Mouse (Mus musculus): ENCODE measurements at regions not wholly inside any gene's neighbourhood (a gene's known extent, or its start where the extent isn't known, plus 50 kb on each side); places are given as distances from the start of the nearest gene placed in this dataset.
A peak's percentile ranks its signal among the peaks of the same experiment; 100 is the strongest.

DNA sequence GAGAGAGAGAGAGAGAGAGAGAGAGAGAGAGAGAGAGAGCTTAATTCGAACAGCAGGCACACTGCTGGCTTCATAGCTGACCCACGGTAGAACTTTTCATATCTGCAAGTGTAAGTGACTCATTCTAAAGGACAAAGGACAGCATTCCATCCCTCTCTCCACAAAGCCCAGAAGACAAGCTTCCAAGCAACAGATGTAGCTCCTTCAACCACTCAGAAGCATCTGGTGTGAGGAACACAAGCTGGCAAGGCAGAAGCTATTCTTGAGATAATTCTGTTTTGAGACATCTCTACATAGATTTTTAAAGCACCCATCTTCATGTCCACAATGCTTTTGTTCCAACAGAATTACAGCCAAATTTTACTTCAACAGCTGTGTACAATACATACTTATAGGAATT, 294.2 kb upstream of the Gria1 start:
- no peak for DNase-seq

DNA sequence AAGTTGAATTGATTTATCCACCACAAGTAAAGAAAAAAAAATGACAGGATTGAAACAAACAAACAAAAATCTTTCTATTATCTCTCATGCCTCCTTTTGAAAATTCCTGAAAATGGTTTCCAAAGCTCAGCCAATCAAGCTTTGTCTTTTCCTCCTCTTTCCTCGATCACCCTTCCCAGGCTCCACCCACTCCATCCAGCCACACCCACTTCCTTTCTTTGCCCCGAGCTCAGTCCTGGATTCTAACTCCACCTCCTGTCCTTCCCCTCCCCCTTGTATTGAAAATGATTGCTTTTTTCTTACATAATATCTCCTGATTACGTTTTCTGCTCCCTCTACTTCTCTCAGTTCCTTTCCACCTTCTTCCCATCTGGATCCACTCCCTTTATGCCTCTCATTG, 286.0 kb upstream of the Gria1 start:
- no peak for DNase-seq

DNA sequence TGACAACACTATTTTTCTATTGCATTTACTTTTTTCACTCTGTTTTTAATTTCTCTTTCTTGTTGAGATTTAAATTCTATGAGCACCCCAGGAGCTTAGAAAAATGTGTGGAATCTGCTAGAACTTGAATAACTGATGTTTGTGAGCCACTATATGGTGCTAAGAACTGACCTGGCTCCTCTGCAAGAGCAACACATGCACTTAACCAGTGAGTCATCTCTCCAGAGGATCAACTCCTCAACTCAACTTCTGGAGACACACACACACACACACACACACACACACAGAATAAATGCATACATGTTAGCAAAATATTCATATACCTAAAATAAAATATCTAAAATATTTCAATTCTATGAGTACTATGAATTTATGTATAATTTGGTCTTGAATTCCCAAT, 285.0 kb upstream of the Gria1 start:
- no peak for DNase-seq

DNA sequence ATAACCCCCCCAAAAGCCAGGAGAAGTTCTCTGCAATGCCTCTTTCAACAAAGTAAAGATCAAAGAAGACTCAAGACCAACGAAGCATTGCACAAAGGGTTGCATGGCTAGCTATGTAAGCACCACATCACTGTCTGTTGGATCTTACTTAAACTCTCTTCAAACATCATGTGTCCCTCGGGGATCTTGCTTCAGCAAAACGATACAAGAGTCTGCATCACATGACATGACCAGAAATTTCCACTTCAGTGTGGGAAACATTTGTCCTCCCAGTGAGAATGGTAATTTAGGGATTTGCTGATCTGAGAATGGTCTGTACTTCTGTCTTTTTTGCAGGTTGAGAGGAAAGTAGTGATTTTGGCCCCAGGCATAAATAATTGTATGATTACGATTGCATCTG, 283.6 kb upstream of the Gria1 start:
- no peak for DNase-seq

DNA sequence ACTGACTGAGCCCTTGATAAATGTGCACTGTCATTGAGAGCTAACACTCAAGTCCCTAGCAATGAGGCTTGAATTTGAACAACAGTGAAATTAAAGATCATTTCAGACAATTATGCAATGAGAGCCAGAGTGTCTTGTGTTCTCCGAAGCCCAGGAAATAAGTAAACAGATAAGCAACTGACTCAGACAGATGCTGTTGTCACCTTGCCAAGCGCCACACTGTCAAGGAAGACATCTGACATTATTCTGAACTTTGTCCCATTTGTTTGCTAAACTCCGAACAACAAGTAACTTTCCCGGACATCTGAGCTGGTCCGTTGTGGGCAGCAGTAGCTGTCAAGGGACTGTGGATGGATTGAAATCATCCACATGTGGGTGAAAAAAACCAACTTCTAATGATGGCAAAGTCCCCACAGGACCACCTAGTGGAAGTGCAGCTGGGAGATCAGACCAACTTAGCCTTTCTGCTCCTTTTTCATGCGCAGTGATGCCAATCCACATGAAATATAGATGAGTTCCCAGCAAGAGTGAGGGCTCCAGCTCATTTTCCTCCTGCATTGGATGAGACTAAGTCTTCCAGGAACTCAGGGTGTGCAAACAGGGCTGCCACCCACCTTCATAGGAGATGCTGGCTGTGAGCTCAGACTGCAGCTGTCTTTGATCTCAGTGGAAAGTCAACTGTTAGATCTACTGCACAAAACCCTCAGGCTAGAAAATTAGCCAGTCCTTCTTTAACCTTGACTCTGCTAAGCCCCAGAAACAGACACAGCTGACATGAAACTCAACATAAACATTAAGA, 282.8 kb upstream of the Gria1 start:
- peak in 1 of 2 experiments; percentile 8 for DNase-seq

DNA sequence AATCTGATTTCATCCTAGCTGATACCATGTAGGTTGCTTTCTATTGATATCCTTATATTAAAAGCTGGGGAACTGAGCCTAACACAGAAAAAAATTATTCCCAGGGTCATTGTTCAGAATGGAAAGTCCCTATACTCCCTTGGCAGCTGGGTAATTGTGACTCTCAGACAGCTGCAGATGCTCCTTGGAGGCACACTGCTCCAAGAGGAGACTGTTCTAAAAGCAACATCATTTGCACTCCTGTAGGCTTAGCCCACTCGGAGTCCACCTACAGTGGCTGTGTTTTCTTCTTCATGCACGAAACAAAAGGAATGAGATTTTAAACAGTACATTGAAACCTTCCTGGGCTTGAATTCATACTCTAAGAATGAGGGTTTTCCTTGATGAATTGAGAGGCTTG, 269.3 kb upstream of the Gria1 start:
- DNase-seq: no peak

DNA sequence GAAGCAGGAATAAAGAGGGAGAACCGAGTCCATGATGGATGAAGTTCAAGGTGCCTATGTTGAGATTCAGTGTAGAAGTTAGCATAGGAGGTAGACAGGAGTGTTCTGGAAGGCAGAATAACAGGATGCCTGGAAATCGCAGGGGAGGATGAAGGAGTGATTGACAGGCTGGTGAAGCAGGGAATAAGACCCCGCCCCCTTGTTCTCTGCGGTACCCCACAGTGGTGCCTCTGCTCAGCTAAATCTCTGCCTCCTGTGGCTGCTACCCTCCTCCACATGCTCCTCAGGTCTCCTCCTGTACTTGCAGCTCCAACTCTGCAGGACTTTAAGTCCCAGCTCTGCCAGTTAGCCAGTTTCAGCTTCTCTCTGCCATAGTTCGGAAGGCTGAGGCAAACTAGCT, 261.2 kb upstream of the Gria1 start:
- DNase-seq: no peak

DNA sequence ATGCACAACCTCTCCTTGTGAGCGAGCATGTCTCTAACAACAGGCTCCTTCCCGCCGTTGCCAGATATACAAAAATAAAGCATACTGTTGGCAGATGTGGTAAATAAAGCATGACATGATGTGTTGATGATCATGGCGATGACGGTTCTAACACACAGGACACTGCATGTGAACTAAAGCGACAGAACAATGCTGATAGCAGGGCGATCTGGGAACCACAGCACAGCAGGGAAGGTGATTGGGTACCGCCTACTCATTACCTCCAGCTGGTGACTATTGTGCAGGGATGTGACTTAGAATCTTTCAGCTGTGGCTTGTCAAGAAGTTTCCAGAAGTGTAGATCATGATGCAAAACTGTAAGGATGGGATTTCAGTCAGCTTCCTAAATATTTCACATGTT, 260.5 kb upstream of the Gria1 start:
- DNase-seq: no peak

DNA sequence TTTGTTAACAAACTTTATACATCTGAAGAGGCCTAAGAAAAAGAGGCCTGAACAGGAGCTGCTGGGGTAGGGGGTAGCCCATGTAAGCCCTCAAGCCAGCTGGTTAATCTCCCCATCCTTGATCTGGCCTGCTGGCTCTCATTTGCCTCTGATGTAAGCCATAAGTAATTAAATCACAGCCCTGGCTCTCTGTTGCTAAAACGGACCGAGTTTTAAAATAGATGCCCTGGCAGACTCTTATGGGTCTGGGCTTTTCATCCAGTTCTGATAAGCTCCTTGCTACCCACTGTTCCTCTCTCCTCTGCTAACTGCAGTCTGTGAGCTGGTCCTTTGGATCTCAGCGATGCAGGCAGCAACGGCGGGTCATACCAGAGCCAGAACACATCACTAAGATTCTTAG, 259.3 kb upstream of the Gria1 start:
- peak; percentile 68 to 75 for DNase-seq

DNA sequence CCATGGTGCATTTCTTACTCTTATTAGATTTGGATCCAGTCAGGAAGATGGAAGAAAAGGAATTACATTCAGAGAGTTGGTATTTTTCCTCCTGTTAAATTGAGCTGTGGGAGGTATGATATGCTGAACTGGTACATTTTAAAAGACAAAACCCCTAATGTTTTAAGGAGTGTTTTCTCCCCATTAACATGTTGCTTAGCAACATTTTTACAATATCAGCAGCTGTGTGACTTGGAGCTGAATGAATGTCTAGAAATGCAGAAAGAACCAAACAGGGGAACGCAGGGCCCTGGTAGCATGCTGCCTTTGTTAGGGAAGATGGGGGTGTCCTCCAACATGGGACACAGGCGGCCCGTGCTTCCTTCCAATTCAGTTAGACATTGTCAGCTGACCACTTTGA, 257.5 kb upstream of the Gria1 start:
- no peak for DNase-seq

DNA sequence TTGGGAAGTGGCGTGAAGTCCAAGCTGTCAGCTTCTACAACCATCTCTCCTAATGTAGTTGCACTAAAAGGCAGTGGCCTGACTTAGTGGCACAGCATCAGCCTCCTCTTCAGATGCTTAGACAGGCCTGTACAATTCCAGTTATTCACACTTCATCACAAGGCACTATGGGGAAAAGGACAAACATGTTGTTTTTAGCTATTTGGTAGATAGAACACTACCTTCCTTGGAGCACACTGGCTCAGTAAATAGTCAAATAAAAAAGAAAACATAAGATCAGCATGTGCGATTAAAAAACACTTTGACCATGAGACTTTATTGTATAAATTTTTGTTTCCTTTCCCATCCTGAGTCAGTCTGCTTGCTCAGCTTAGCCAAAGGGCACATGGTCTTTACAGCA, 250.7 kb upstream of the Gria1 start:
- DNase-seq: no peak

DNA sequence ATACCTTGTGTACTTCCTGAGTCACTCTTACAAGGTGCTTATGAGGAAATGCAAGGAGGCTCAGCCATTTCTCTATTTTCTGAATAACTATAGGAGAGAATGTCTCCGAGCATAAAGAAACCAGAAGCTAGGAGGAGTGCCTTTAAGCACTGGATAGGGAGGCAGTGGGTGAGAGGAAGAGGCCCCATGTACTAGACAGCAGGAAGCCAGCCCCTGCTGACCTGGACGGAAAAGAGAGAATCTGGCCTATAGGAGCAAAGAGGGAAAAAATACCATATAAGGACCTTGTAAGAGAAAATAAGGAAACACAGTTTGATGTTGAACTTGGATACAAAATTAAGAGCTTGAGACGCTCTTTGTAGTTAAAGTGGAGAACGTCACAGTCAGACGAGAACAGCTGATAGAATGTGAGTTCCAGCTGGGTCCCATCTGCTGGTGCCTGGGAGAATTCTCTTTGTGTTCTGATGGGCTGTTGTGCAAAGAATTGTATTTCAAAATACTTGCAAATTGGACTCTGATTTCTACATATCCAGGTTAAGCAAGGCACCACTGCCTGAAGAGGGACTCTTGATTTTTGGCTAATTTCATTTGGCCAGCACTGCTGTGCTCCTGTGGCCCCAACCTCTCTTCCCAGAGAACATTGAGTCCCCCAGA, 248.6 kb upstream of the Gria1 start:
- peak; percentile 15 to 24 for DNase-seq

DNA sequence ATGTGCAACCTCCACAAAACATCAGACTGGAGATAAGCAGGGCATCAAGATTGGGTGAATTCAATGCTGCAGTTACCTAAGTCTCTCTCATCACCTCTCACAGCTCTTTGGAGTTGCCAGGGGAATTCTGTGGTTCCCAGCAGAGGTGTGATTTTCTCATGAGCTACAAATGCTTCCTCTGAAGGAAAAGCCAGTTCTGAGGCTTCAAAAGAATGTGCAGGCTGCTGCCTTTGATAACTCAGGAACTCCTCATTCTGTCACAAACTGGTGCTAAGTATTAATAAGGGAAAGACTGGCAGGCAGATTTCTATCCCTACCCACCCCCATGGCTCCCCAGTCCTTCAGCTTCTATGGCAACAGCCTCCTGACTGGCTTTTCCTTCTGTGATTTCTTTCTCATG, 243.8 kb upstream of the Gria1 start:
- DNase-seq: no peak

DNA sequence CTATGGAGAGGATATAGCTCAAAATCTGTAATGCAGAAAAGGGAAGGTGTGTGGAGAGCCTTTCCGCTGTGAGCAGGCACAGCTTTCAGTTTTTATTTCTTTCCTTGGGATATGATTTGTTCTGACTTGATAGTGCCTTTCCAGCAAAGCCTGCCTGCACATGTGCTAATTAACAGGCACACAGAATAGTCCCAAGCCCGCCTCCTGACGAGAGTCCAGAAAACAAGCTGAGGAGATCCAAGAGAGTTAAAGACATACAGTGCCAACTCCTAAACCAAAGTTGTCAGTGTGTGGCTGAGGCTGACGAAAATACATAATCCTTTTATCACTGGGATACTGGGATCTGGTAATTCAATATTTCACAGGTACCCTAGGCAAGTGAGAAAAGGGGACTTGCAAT, 224.8 kb upstream of the Gria1 start:
- DNase-seq: no peak

DNA sequence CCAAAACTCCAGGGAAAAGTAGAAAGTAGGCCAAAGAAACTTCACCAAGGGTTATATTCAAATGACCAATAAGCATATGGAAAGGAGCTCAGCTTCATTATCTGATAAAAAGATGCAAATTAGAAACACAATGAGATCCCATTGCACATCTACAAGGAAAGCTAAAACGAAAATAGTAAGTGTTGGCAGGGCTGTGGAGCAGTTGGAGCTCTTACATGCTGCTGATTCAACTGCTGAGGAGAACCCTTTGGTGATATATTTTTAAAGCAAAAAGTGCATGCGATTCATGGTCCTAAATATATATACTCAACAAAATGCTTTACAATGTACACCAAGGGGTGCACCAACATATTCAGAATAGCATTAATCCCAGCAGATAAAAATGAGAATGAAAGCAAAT, 218.5 kb upstream of the Gria1 start:
- no peak for DNase-seq

DNA sequence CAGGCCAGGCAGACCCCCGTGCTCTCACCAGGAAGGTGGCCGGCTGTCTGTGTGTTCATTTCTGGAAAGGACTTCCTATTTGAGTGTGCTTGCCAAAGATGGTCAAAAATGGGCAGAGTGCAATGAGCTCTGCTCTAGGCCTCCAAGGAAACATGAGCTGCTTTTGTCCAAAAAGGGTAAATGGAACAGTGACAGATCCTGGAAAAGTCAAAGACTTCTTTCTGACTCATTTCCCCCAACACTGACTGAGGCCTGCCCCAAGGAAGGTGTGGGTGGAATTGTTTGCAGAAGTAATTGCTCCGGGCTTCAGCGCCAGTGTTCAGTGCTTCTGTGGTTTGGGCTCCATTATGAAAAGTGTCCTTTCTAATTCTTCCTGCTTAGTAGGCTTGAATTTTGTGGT, 203.9 kb upstream of the Gria1 start:
- DNase-seq: peak in 1 of 2 experiments; percentile 9

DNA sequence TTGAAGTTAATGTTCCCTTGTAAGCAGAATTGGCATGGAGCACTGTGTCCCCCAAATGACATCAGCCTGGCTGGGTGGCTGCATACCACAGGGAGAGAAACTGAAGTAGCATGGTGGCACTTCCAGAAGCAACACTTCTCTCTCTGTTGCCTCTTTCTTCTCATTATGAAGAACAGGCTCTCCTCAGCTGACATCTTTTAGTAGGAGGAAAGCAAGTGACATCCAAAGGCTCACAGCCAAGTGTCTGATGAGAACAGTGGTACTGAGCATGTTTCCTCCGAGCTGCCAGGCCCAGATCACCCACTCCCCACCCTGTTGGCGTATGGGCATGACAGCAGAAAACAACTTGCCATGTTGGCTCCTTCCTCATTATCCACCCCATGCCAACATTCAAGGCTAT, 201.0 kb upstream of the Gria1 start:
- peak; percentile 65 to 77 for DNase-seq

DNA sequence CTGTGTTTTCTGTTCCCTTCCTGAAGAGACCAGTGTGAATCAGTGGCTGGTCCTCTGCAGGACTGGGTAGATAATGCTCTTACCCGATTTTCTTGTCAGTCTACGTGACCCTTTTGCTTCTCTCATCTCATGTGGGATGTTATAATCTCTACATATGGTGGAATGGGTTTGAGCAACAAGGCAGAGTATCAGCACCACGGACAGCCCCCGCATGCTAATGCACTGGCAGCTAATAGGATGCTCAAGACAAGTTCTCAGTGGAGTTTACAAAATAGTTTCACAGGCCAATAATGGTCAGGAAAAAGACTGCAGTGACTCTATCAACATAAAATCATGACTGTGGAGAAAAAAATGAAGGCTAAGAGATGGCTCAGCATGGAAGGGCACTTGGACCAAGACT, 199.1 kb upstream of the Gria1 start:
- DNase-seq: no peak

DNA sequence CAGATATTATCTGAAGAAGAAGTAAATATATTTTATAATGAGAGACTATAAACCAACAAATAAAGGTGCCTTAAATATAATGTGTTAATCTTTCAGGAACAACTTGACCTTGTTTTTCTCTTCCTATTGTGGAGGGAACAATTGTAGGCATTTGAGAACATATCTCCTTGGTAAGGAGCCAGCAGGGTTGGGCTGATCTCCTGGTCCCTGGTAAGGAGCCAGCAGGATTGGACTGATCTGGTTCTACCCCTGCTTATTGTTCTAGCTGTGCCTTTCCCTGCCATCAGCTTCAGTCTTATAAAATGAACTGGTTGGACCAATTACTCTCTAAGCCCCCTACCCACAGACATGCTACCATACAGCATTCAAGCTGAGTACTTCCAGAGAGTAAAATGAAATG, 187.7 kb upstream of the Gria1 start:
- peak; percentile 53 for DNase-seq

DNA sequence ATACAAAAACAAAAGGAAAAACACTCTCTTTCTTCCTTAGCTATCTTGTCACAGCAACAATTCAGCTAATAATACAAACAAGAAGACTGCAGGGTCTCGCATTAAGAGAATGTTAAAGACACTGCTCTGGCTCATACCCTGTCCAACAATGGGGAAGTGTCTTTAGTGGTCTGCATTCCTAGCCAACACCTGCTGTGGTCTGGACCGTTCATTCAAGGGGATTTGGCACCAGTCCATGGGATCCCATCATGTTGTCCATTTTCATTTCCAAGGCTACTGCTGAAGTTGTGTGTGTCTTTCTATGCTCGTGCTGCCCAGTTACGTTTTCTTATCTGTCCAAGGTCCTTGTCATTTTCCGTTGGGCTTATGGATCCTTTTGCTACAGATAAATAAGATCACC, 183.7 kb upstream of the Gria1 start:
- peak; percentile 87 to 90 for DNase-seq

DNA sequence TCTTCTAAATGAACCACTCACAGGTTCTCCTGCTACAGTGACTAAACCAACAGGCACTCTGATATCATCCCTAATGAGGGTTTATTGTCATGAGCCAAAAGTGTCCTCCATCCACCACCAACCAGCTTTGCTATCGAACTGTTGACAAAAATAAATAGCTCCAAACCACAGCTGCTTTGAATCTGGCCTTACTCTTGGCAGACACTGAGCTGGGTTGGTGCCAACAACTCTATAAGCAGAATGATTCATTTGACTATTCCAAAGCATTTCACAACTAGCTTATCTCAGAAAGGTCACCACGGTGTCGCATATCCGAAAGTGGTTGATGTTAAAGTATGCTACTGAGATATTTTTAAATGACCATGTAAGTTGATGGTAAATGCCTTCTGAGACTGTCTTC, 148.5 kb upstream of the Gria1 start:
- DNase-seq: peak; percentile 35 to 38

DNA sequence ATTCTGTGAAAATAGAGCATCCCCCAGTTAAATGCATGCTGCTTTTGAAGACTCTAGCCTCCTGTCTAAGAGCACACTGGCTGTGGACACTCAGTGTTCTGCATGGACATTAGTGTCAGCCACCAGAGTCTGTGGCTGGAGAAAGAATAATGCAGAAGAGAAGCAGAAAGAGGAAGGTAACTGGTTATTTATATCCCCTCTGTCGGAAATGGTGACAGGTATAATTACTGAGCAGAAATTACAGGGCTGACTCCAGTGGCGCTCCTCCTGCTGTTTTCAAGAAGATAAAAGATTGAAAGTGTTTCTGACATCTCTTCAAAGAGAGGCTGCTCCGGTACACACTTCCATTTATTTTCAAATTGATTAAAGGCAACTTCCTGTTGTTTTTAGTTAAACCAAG, 139.5 kb upstream of the Gria1 start:
- no peak for DNase-seq

DNA sequence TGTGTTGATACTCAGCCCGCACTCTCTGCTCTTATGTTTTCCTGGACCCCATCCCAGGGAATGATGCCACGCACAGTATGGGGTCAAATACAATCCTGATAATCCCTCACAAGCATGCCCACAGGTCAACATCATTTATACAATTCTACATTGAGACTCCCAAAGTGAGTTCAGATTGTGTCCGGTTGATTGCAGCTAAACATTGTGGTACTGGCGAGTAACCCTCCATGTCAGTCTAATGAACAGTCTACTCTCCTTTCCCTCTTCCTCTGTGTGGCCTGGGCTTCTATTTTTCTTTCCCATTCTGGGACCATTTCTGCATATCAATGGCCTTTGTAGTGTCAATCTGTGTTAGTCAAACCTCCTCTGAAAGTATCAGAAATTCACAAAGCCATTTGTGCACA, 112.6 kb upstream of the Gria1 start:
- DNase-seq: peak; percentile 57 to 65

DNA sequence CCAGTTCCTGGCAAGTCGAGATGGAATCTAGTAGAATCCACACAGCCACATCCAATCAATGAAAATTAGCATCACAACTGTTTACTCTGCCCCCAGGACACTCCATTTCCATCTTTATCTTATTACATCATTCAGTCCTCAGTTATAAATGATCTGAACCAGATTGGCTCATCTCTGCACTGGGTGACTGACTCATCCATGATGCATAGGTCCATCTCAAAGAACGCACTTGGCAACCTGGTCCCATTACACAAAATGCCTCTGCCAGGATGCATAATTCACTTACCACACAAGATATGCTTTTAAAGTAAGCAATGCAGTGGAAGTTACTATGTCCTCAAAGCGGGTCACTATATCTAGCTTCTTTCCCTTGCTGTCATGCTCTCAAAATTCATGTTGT, 110.0 kb upstream of the Gria1 start:
- no peak for DNase-seq

DNA sequence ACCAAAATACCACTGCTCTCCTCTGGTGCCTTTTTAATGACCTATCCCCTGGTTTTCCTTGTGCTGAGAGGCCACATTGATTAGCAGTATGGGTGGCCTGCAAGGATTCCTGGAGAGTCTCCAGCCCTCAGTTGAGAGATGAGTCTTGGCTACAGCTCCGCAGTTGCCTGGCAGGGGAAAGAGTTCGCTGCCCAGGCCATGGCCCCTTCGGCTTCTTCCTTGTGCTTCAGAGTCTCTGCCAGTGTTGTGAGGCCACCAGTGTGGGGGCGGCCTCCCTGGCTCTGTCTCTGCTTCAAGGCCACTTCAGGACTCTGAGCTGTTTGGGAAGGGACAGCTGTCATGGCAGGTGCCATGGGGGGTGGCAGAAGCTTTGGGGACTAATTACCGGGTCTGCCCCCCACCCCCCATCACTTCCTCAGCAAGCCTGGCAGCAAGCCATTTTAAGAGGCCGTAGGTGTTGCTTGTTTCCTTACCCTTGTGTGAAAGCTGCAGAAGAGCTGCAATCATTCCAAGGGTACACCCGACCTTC, 85.8 kb upstream of the Gria1 start:
- DNase-seq: peak; percentile 49 to 66

All from cerebellum, postnatal 10 days (tissue).